Mouse (Mus musculus): ENCODE results near the gene Ifrd2.
A peak's percentile ranks its signal among the peaks of the same experiment; 100 is the strongest.

Ifrd2 gene

GRCm38 (mm10) chr9:107586974-107587832, at the start of gene Ifrd2:
Ifrd2 (plus strand) TSS chr9:107587642.
- peak; percentile 98 to 99 for DNase-seq (ENCODE audit: low spot score in 2 of 2)

- peak; percentile 73 to 76 for DNase-seq (ENCODE audit: low spot score in 2 of 2)
Measured at GRCm38 (mm10) chr9:107538231-107538630, 49.2 kb upstream of the Ifrd2 start.

GRCm38 (mm10) chr9:107538711-107539110, 48.7 kb upstream of the Ifrd2 start:
- DNase-seq (ENCODE audit: low spot score in 2 of 2) = no peak

- no peak for DNase-seq (ENCODE audit: low spot score in 2 of 2)
Measured at GRCm38 (mm10) chr9:107539940-107540339, 47.5 kb upstream of the Ifrd2 start.

- no peak for DNase-seq (ENCODE audit: low spot score in 2 of 2)
Measured at GRCm38 (mm10) chr9:107540420-107540819, 47.0 kb upstream of the Ifrd2 start.

- no peak for DNase-seq (ENCODE audit: low spot score in 2 of 2)
Measured at GRCm38 (mm10) chr9:107541005-107541404, 46.4 kb upstream of the Ifrd2 start.

- DNase-seq (ENCODE audit: low spot score in 2 of 2) = peak; percentile 96
Measured at GRCm38 (mm10) chr9:107541474-107542351, 45.7 kb upstream of the Ifrd2 start, which contains the start of the genes Cyb561d2 and Nprl2. Cyb561d2 (minus strand) TSS chr9:107542193. Nprl2 (plus strand) TSS chr9:107542226.

GRCm38 (mm10) chr9:107542352-107542686, 45.1 kb upstream of the Ifrd2 start:
- no peak for DNase-seq (ENCODE audit: low spot score in 2 of 2)

GRCm38 (mm10) chr9:107542721-107543120, 44.7 kb upstream of the Ifrd2 start:
- DNase-seq (ENCODE audit: low spot score in 2 of 2) = no peak

- no peak for DNase-seq (ENCODE audit: low spot score in 2 of 2)
Measured at GRCm38 (mm10) chr9:107543299-107543698, 44.1 kb upstream of the Ifrd2 start.

- no peak for DNase-seq (ENCODE audit: low spot score in 2 of 2)
Measured at GRCm38 (mm10) chr9:107544196-107544700, 43.2 kb upstream of the Ifrd2 start.

GRCm38 (mm10) chr9:107544729-107545128, 42.7 kb upstream of the Ifrd2 start:
- no peak for DNase-seq (ENCODE audit: low spot score in 2 of 2)

- DNase-seq (ENCODE audit: low spot score in 2 of 2) = no peak
Measured at GRCm38 (mm10) chr9:107545199-107545598, 42.2 kb upstream of the Ifrd2 start.

- DNase-seq (ENCODE audit: low spot score in 2 of 2) = peak in 1 of 2 experiments; percentile 78
Measured at GRCm38 (mm10) chr9:107545602-107546001, 41.8 kb upstream of the Ifrd2 start.

GRCm38 (mm10) chr9:107547026-107547425, 40.4 kb upstream of the Ifrd2 start, which contains the start of gene Zmynd10:
Zmynd10 (plus strand) TSS chr9:107547298.
- peak; percentile 94 for DNase-seq (ENCODE audit: low spot score in 2 of 2)

GRCm38 (mm10) chr9:107547957-107548356, 39.5 kb upstream of the Ifrd2 start:
- DNase-seq (ENCODE audit: low spot score in 2 of 2) = no peak

- no peak for DNase-seq (ENCODE audit: low spot score in 2 of 2)
Measured at GRCm38 (mm10) chr9:107548820-107549219, 38.6 kb upstream of the Ifrd2 start.

GRCm38 (mm10) chr9:107549297-107550074, 38.0 kb upstream of the Ifrd2 start:
- no peak for DNase-seq (ENCODE audit: low spot score in 2 of 2)

- no peak for DNase-seq (ENCODE audit: low spot score in 2 of 2)
Measured at GRCm38 (mm10) chr9:107550491-107551116, 36.8 kb upstream of the Ifrd2 start.

GRCm38 (mm10) chr9:107551117-107551889, 36.1 kb upstream of the Ifrd2 start, which contains the start of gene Rassf1:
Rassf1 (plus strand) TSS chr9:107551555.
- DNase-seq (ENCODE audit: low spot score in 2 of 2) = no peak

All from right cerebral cortex, postnatal 10 days (tissue).